Mouse (Mus musculus) ES-Bruce4 (cell line): ENCODE measurements around the gene Cab39. TPM values are rescaled to one million over a fixed set of nuclear protein-coding genes. Genes with fewer than 3 reads are reported as not detected.
A peak's percentile ranks its signal among the peaks of the same experiment; 100 is the strongest.

Source experiments
- H3K27ac ChIP-seq: 2 replicates; pipeline ENCODE4 v1.5.1; 2012; ENCODE audit warnings: low read length, inconsistent platforms; ENCODE audit not compliant: insufficient read depth
- H3K27me3 ChIP-seq: 2 replicates; pipeline ENCODE4 v1.6.1; 2012; ENCODE audit warnings: mild to moderate bottlenecking, low read length, inconsistent platforms; ENCODE audit not compliant: control insufficient read depth, poor library complexity, insufficient read depth, severe bottlenecking
- H3K36me3 ChIP-seq: 2 replicates; pipeline ENCODE4 v1.6.1; 2012; ENCODE audit warnings: inconsistent platforms, mild to moderate bottlenecking, low read length, moderate library complexity; ENCODE audit not compliant: control insufficient read depth, poor library complexity, insufficient read depth, severe bottlenecking
- H3K4me1 ChIP-seq: one replicate; pipeline ENCODE4 v1.8.1; 2011; ENCODE audit warnings: low read length; ENCODE audit not compliant: control insufficient read depth, insufficient read depth
- H3K4me3 ChIP-seq: 2 replicates; pipeline ENCODE4 v1.5.1; 2011; ENCODE audit warnings: low read depth, mild to moderate bottlenecking, low read length
- H3K9ac ChIP-seq: 2 replicates; pipeline ENCODE4 v1.6.1; 2012; ENCODE audit warnings: low read depth, mild to moderate bottlenecking, inconsistent platforms; ENCODE audit not compliant: poor library complexity, severe bottlenecking
- H3K9me3 ChIP-seq: replicated peaks from 2 replicates; pipeline ENCODE4 v1.6.1; 2012; ENCODE audit warnings: mild to moderate bottlenecking, low read length, inconsistent platforms; ENCODE audit not compliant: control insufficient read depth, poor library complexity, insufficient read depth, severe bottlenecking
- CTCF ChIP-seq: IDR thresholded peaks from one replicate; pipeline ENCODE4 v1.8.1; 2011; ENCODE audit warnings: low read depth, low read length
- EP300 ChIP-seq: IDR thresholded peaks from 2 replicates; pipeline ENCODE4 v1.6.1; 2011; ENCODE audit warnings: low read depth, low read length; ENCODE audit not compliant: insufficient read depth
- POLR2A ChIP-seq: IDR thresholded peaks from one replicate; pipeline ENCODE4 v1.8.1; 2011; ENCODE audit warnings: low read length; ENCODE audit not compliant: insufficient read depth
- polyA plus RNA-seq: library from polyadenylated mRNA; stranded (reverse); fragments of >200 nt; gene quantifications from 2 replicates; pipeline ENCODE4 v1.2.4, GENCODE M21; 2011; ENCODE audit warnings: low read depth; ENCODE audit not compliant: missing spikeins, insufficient read depth, insufficient read length

The Cab39 gene
- polyA plus RNA-seq, 1 experiment = 75.2 TPM

- Histone ChIP-seq H3K9ac (no peak overlapping the region), H3K4me3 (no peak overlapping the region), H3K27me3 (no peaks in the 10 kb centered on the region), H3K4me1 (no peaks in the 10 kb centered on the region), H3K27ac (no peak overlapping the region), H3K36me3 (no peaks in the 10 kb centered on the region), H3K9me3 (no peaks in the 10 kb centered on the region)
- TF ChIP-seq CTCF (peak; percentile 10), EP300 (no peak), POLR2A (no peak)
Measured at GRCm38 (mm10) chr1:85899388-85899761, 106.1 kb downstream of the Cab39 start.

- H3K27ac ChIP-seq = no peak overlapping the region
- H3K27me3 ChIP-seq = no peaks in the 10 kb centered on the region
- no peak overlapping the region for H3K4me3 ChIP-seq
- no peaks in the 10 kb centered on the region for H3K9me3 ChIP-seq
- H3K4me1 ChIP-seq = no peaks in the 10 kb centered on the region
- no peak overlapping the region for H3K9ac ChIP-seq
- TF ChIP-seq EP300 (no peak), POLR2A (no peak), CTCF (no peak)
- H3K36me3 ChIP-seq = no peaks in the 10 kb centered on the region
Measured at GRCm38 (mm10) chr1:85900521-85901333, 107.5 kb downstream of the Cab39 start.

Other genes with a start within 250 kb of the Cab39 start
- not detected in 2 replicates for gene G530012D18Rik, start 217.8 kb upstream of the Cab39 start, polyA plus RNA-seq
- gene Sp110, start 194.6 kb upstream of the Cab39 start, polyA plus RNA-seq = 1.8 and 2.6 TPM in 2 replicates
- 5.9 and 7.1 TPM in 2 replicates for gene Sp140, start 193.1 kb upstream of the Cab39 start, polyA plus RNA-seq
- gene Sp100, start 143.5 kb upstream of the Cab39 start, polyA plus RNA-seq = not detected in 2 replicates
- gene A630001G21Rik, start 14.8 kb upstream of the Cab39 start, polyA plus RNA-seq = 0.44 and 1.1 TPM in 2 replicates
- 51.2 and 57.5 TPM in 2 replicates for gene Itm2c, start 100.8 kb downstream of the Cab39 start, polyA plus RNA-seq
- gene 4933407L21Rik, start 135.0 kb downstream of the Cab39 start, polyA plus RNA-seq = not detected in 2 replicates
- not detected in 2 replicates for gene Gpr55, start 167.6 kb downstream of the Cab39 start, polyA plus RNA-seq
- not detected in 2 replicates for gene Spata3, start 223.4 kb downstream of the Cab39 start, polyA plus RNA-seq